Mouse (Mus musculus) small intestine, adult 2 months (tissue): ENCODE measurements around the gene Naa20. TPM values are rescaled to one million over a fixed set of nuclear protein-coding genes. Genes with fewer than 3 reads are reported as not detected.

Experiments used
- H3K27ac ChIP-seq: fragments of 200-500 bp; 2 replicates; pipeline ENCODE4 v1.5.1; 2012; ENCODE audit warnings: low read depth, low read length, control low read depth, inconsistent platforms; ENCODE audit not compliant: insufficient read depth
- H3K27me3 ChIP-seq: fragments of 200-500 bp; 2 replicates; pipeline ENCODE4 v1.6.1; 2012; ENCODE audit warnings: mild to moderate bottlenecking, moderate library complexity, low read length, inconsistent platforms; ENCODE audit not compliant: control insufficient read depth, insufficient read depth
- H3K36me3 ChIP-seq: fragments of 200-500 bp; 2 replicates; pipeline ENCODE4 v1.6.1; 2012; ENCODE audit warnings: mild to moderate bottlenecking, low read length, control low read depth, inconsistent platforms; ENCODE audit not compliant: control insufficient read depth, insufficient read depth
- H3K4me1 ChIP-seq: fragments of 200-500 bp; 2 replicates; pipeline ENCODE4 v1.6.1; 2012; ENCODE audit warnings: low read length, inconsistent platforms, mixed read lengths; ENCODE audit not compliant: control insufficient read depth, insufficient read depth, insufficient read length
- H3K4me3 ChIP-seq: fragments of 200-500 bp; 2 replicates; pipeline ENCODE4 v1.5.1; 2012; ENCODE audit warnings: low read depth, mild to moderate bottlenecking, control low read depth, inconsistent platforms, low read length, moderate library complexity
- CTCF ChIP-seq: fragments of 200-500 bp; IDR thresholded peaks from 2 replicates; pipeline ENCODE4 v1.5.1; 2012; ENCODE audit warnings: low read depth, mild to moderate bottlenecking, control low read depth, inconsistent platforms, low read length, moderate library complexity, mixed read lengths; ENCODE audit not compliant: insufficient replicate concordance, insufficient read length; ENCODE audit errors: extremely low read depth
- POLR2A ChIP-seq: fragments of 200-500 bp; IDR thresholded peaks from 2 replicates; pipeline ENCODE4 v1.6.1; 2012; ENCODE audit warnings: low read depth, mild to moderate bottlenecking, control low read depth, inconsistent platforms, low read length, moderate library complexity
- WGBS: fragments of 180-500 bp; shearing (Covaris S2); methylation state at CpG from one replicate; pipeline ENCODE4 v1.1.7; 2018; 5-methylcytosine and 5-hydroxymethylcytosine counted together
- polyA plus RNA-seq: library from polyadenylated mRNA; depleted of rRNA; stranded (reverse); fragments of >200 nt; gene quantifications from 2 replicates; pipeline ENCODE4 v1.2.3, GENCODE M21; 2012

The Naa20 gene
- polyA plus RNA-seq, 1 experiment = 13.2 TPM

GRCm38 (mm10) chr2:145936975-145937374 lies 35.1 kb downstream of the Naa20 start:
- no peaks in the 10 kb centered on the region; the same call in 1 of the 2 replicates for H3K36me3 ChIP-seq
- no peaks in the 10 kb centered on the region; the same call in 1 of the 2 replicates for H3K27me3 ChIP-seq
- TF ChIP-seq POLR2A = no peak
- no peak for TF ChIP-seq CTCF
- WGBS = 70% methylated on average over 8 of the region's 8 CpGs
- H3K4me3 ChIP-seq = no peak overlapping the region
- peaks cover 3% of the 10 kb centered on the region; the same call in 1 of the 2 replicates for H3K4me1 ChIP-seq
- no peak overlapping the region for H3K27ac ChIP-seq

- Histone ChIP-seq H3K27me3 (no peaks in the 10 kb centered on the region), H3K4me3 (no peak overlapping the region), H3K27ac (no peak overlapping the region), H3K36me3 (no peaks in the 10 kb centered on the region), H3K4me1 (no peaks in the 10 kb centered on the region)
- 46% methylated on average over 3 of the region's 3 CpGs for WGBS
- TF ChIP-seq CTCF = no peak
- no peak for TF ChIP-seq POLR2A
Measured at GRCm38 (mm10) chr2:145941403-145941802, 39.5 kb downstream of the Naa20 start.

GRCm38 (mm10) chr2:145944286-145944685 lies 42.4 kb downstream of the Naa20 start:
- no peaks in the 10 kb centered on the region for H3K27me3 ChIP-seq
- 84% methylated on average over 3 of the region's 3 CpGs for WGBS
- TF ChIP-seq POLR2A = no peak
- no peak for TF ChIP-seq CTCF
- H3K4me1 ChIP-seq = no peaks in the 10 kb centered on the region
- no peaks in the 10 kb centered on the region for H3K36me3 ChIP-seq
- no peak overlapping the region for H3K4me3 ChIP-seq
- H3K27ac ChIP-seq = no peak overlapping the region

GRCm38 (mm10) chr2:145948402-145948954 lies 46.6 kb downstream of the Naa20 start:
- H3K36me3 ChIP-seq = no peaks in the 10 kb centered on the region
- WGBS = 70% methylated on average over 7 of the region's 7 CpGs
- no peak overlapping the region for H3K27ac ChIP-seq
- H3K4me3 ChIP-seq = no peak overlapping the region
- no peaks in the 10 kb centered on the region for H3K27me3 ChIP-seq
- no peaks in the 10 kb centered on the region for H3K4me1 ChIP-seq
- TF ChIP-seq POLR2A (no peak), CTCF (no peak)

- Histone ChIP-seq H3K27me3 (no peaks in the 10 kb centered on the region), H3K27ac (no peak overlapping the region), H3K36me3 (no peaks in the 10 kb centered on the region), H3K4me3 (no peak overlapping the region), H3K4me1 (no peaks in the 10 kb centered on the region)
- TF ChIP-seq CTCF (no peak), POLR2A (no peak)
- WGBS = 62% methylated on average over 11 of the region's 11 CpGs
Measured at GRCm38 (mm10) chr2:145949475-145950068, 47.7 kb downstream of the Naa20 start.

GRCm38 (mm10) chr2:145950239-145950638 lies 48.3 kb downstream of the Naa20 start:
- WGBS = 44% methylated on average over 10 of the region's 10 CpGs
- TF ChIP-seq POLR2A (no peak), CTCF (no peak)

GRCm38 (mm10) chr2:145952726-145953125 lies 50.8 kb downstream of the Naa20 start:
- no peaks in the 10 kb centered on the region for H3K4me1 ChIP-seq
- H3K36me3 ChIP-seq = no peaks in the 10 kb centered on the region
- 69% methylated on average over 5 of the region's 5 CpGs for WGBS
- H3K27ac ChIP-seq = no peak overlapping the region
- TF ChIP-seq CTCF = no peak
- no peak for TF ChIP-seq POLR2A
- no peaks in the 10 kb centered on the region for H3K27me3 ChIP-seq
- no peak overlapping the region for H3K4me3 ChIP-seq

More at GRCm38 (mm10) chr2:145950239-145950638, 48.3 kb downstream of the Naa20 start:
- Histone ChIP-seq H3K4me3 (no peak overlapping the region), H3K27ac (no peak overlapping the region), H3K27me3 (no peaks in the 10 kb centered on the region), H3K4me1 (no peaks in the 10 kb centered on the region), H3K36me3 (no peaks in the 10 kb centered on the region)
